Mouse (Mus musculus) myocyte (in vitro differentiated cells): ENCODE measurements around the gene Dhdds.

Source experiments
- CEBPB ChIP-seq: IDR thresholded peaks from 2 replicates; pipeline ENCODE4 v1.6.1; 2011; ENCODE audit warnings: mild to moderate bottlenecking, moderate library complexity; ENCODE audit not compliant: poor library complexity, insufficient read depth, severe bottlenecking
- E2F4 ChIP-seq: IDR thresholded peaks from one replicate; pipeline ENCODE4 v1.6.1; 2011; ENCODE audit warnings: mild to moderate bottlenecking, control low read depth, moderate library complexity; ENCODE audit not compliant: insufficient read depth
- MAX ChIP-seq: IDR thresholded peaks from one replicate; pipeline ENCODE4 v1.6.1; 2011; ENCODE audit warnings: low read depth, mild to moderate bottlenecking, control low read depth
- MYOD1 ChIP-seq, 3 experiments: IDR thresholded peaks; one replicate each; pipeline ENCODE4 v1.6.1; 2011; ENCODE audit warnings: control low read depth in 2 of 3, low read depth in 2 of 3, mild to moderate bottlenecking in 2 of 3, moderate library complexity in 1 of 3; ENCODE audit not compliant: insufficient read length in 2 of 3, control insufficient read depth in 1 of 3
- MYOG ChIP-seq, 3 experiments: IDR thresholded peaks; one replicate each; pipeline ENCODE4 v1.6.1; 2011; ENCODE audit warnings: control low read depth in 2 of 3, low read depth in 2 of 3, mild to moderate bottlenecking in 2 of 3; ENCODE audit not compliant: insufficient read length in 2 of 3, control insufficient read depth in 1 of 3, insufficient read depth in 1 of 3
- POLR2A ChIP-seq: IDR thresholded peaks from one replicate; pipeline ENCODE4 v1.6.1; 2011; ENCODE audit warnings: low read depth, mild to moderate bottlenecking, control low read depth, moderate library complexity; ENCODE audit not compliant: insufficient read length
- POLR2AphosphoS2 ChIP-seq: IDR thresholded peaks from one replicate; pipeline ENCODE4 v1.6.1; 2011; ENCODE audit warnings: low read depth, control low read depth; ENCODE audit not compliant: insufficient read length
- REST ChIP-seq: IDR thresholded peaks from one replicate; pipeline ENCODE4 v1.6.1; 2011; ENCODE audit warnings: mild to moderate bottlenecking, control low read depth, moderate library complexity; ENCODE audit not compliant: insufficient read depth, insufficient read length
- TCF12 ChIP-seq: IDR thresholded peaks from one replicate; pipeline ENCODE4 v1.6.1; 2011; ENCODE audit warnings: mild to moderate bottlenecking, control low read depth; ENCODE audit not compliant: poor library complexity, insufficient read depth, severe bottlenecking
- USF1 ChIP-seq: IDR thresholded peaks from one replicate; pipeline ENCODE4 v1.6.1; 2011; ENCODE audit warnings: low read depth, mild to moderate bottlenecking, control low read depth, moderate library complexity

GRCm38 (mm10) chr4:133990035-133990434, 10.7 kb downstream of the Dhdds start:
- TF ChIP-seq POLR2AphosphoS2 (no peak), POLR2A (no peak), REST (no peak), TCF12 (no peak), MAX (no peak), MYOG (IDR thresholded peaks at IDR 0.05; ENCODE audit: control insufficient read depth in 1 of 3, insufficient read depth in 1 of 3, insufficient read length in 2 of 3, low read depth in 2 of 3) (no peak), CEBPB (no peak), USF1 (no peak), MYOD1 (IDR thresholded peaks at IDR 0.05; ENCODE audit: control insufficient read depth in 1 of 3, insufficient read length in 2 of 3, low read depth in 2 of 3) (no peak), E2F4 (no peak)
